Mouse (Mus musculus) CH12.LX (cell line): Measurements from ENCODE around the gene Tnfsf12. TPM values are rescaled to one million over a fixed set of nuclear protein-coding genes. Genes with fewer than 3 reads are reported as not detected.
A peak's percentile ranks its signal among the peaks of the same experiment; 100 is the strongest.

Experiments used
- DNase-seq: peaks from one replicate; pipeline ENCODE4 v3.0.0-alpha.2; 2013; ENCODE audit errors: extremely low read depth
- H3K27ac ChIP-seq: 2 replicates; pipeline ENCODE4 v1.5.1; 2012; ENCODE audit warnings: low read depth, mild to moderate bottlenecking, control low read depth, moderate library complexity; ENCODE audit not compliant: insufficient read depth
- H3K27me3 ChIP-seq: replicated peaks from 2 replicates; pipeline ENCODE3; 2012; ENCODE audit warnings: inconsistent platforms
- H3K36me3 ChIP-seq, 2 experiments: replicated peaks in 1 of 2; 2 replicates each; pipeline versions ENCODE3 to v1.6.1; 2012; ENCODE audit warnings: inconsistent platforms in 1 of 2, low read length in 1 of 2, mild to moderate bottlenecking in 1 of 2, mixed read lengths in 1 of 2, moderate library complexity in 1 of 2; ENCODE audit not compliant: control insufficient read depth in 1 of 2, insufficient read depth in 1 of 2
- H3K4me1 ChIP-seq, 2 experiments: 2 replicates each; pipeline ENCODE4 v1.6.1; 2012; ENCODE audit warnings: inconsistent platforms in 1 of 2, moderate library complexity in 1 of 2; ENCODE audit not compliant: insufficient read depth in 2 of 2, control insufficient read depth in 1 of 2
- H3K4me2 ChIP-seq: 2 replicates; pipeline ENCODE4 v1.6.1; 2012; ENCODE audit warnings: low read depth, mild to moderate bottlenecking, control low read depth; ENCODE audit not compliant: poor library complexity, insufficient read depth, severe bottlenecking
- H3K4me3 ChIP-seq, 3 experiments: fragments of 150-350 bp in 1 of 3; sonication (generic) in 1 of 3; replicated peaks in 1 of 3; 2 replicates each; pipeline versions ENCODE3 to v1.5.1; 2011 to 2012; ENCODE audit warnings: low read depth in 2 of 3, low read length in 2 of 3, mild to moderate bottlenecking in 2 of 3, moderate library complexity in 2 of 3, control low read depth in 1 of 3, improper control_type of control experiment in 1 of 3, inconsistent platforms in 1 of 3, mixed read lengths in 1 of 3; ENCODE audit not compliant: poor library complexity in 1 of 3
- H3K79me2 ChIP-seq: replicated peaks from 2 replicates; pipeline ENCODE4 v1.6.1; 2012; ENCODE audit warnings: mild to moderate bottlenecking, moderate library complexity; ENCODE audit not compliant: control insufficient read depth, poor library complexity, insufficient read depth, severe bottlenecking; ENCODE audit errors: extremely low read depth
- H3K9ac ChIP-seq: 2 replicates; pipeline ENCODE4 v1.6.1; 2012; ENCODE audit warnings: low read depth, mild to moderate bottlenecking, control low read depth, moderate library complexity; ENCODE audit not compliant: insufficient read depth
- H3K9me3 ChIP-seq: replicated peaks from 2 replicates; pipeline ENCODE3; 2012; ENCODE audit warnings: low read length, inconsistent platforms, mixed read lengths
- CHD2 ChIP-seq: IDR thresholded peaks from 2 replicates; pipeline ENCODE4 v1.6.1; 2011; ENCODE audit warnings: low read length, improper control_type of control experiment
- E2F4 ChIP-seq: IDR thresholded peaks from 2 replicates; pipeline ENCODE4 v1.6.1; 2011; ENCODE audit warnings: low read depth, low read length, improper control_type of control experiment; ENCODE audit not compliant: insufficient replicate concordance
- EP300 ChIP-seq: IDR thresholded peaks from 2 replicates; pipeline ENCODE4 v1.6.1; 2011; ENCODE audit warnings: low read length, improper control_type of control experiment
- ETS1 ChIP-seq: conservative IDR thresholded peaks from 2 replicates; pipeline ENCODE4 v1.6.1; 2012; ENCODE audit warnings: low read depth, mild to moderate bottlenecking, inconsistent platforms, low read length, improper control_type of control experiment, moderate library complexity
- HCFC1 ChIP-seq: IDR thresholded peaks from 2 replicates; pipeline ENCODE4 v1.6.1; 2012; ENCODE audit warnings: low read depth, mild to moderate bottlenecking, inconsistent platforms, low read length, improper control_type of control experiment
- IRF4 ChIP-seq: IDR thresholded peaks from 2 replicates; pipeline ENCODE4 v1.6.1; 2014; ENCODE audit warnings: low read depth, mild to moderate bottlenecking, inconsistent platforms, low read length, improper control_type of control experiment
- JUN ChIP-seq: IDR thresholded peaks from 2 replicates; pipeline ENCODE4 v1.6.1; 2011; ENCODE audit warnings: low read depth, mild to moderate bottlenecking, low read length, improper control_type of control experiment, moderate library complexity; ENCODE audit not compliant: insufficient read depth
- KAT2A ChIP-seq: IDR thresholded peaks from 2 replicates; pipeline ENCODE4 v1.6.1; 2012; ENCODE audit warnings: low read length, improper control_type of control experiment, inconsistent platforms; ENCODE audit not compliant: insufficient replicate concordance
- MAFK ChIP-seq: IDR thresholded peaks from 2 replicates; pipeline ENCODE4 v1.6.1; 2011; ENCODE audit warnings: low read length, improper control_type of control experiment; ENCODE audit not compliant: insufficient replicate concordance
- MEF2A ChIP-seq: IDR thresholded peaks from 2 replicates; pipeline ENCODE4 v1.6.1; 2014; ENCODE audit warnings: low read depth, mild to moderate bottlenecking, inconsistent platforms, low read length, improper control_type of control experiment, borderline replicate concordance
- NRF1 ChIP-seq: IDR thresholded peaks from 2 replicates; pipeline ENCODE4 v1.6.1; 2014; ENCODE audit warnings: low read depth, mild to moderate bottlenecking, inconsistent platforms, low read length, improper control_type of control experiment, moderate library complexity
- POLR2A ChIP-seq: IDR thresholded peaks from 2 replicates; pipeline ENCODE4 v1.6.1; 2011; ENCODE audit warnings: low read depth, mild to moderate bottlenecking, improper control_type of control experiment, low read length
- RAD21 ChIP-seq: IDR thresholded peaks from 2 replicates; pipeline ENCODE4 v1.6.1; 2011; ENCODE audit warnings: low read depth, mild to moderate bottlenecking, low read length, improper control_type of control experiment, moderate library complexity
- RCOR1 ChIP-seq: conservative IDR thresholded peaks from 2 replicates; pipeline ENCODE4 v1.6.1; 2012; ENCODE audit warnings: low read depth, mild to moderate bottlenecking, inconsistent platforms, low read length, improper control_type of control experiment
- SIN3A ChIP-seq: IDR thresholded peaks from 2 replicates; pipeline ENCODE4 v1.6.1; 2012; ENCODE audit warnings: low read length, improper control_type of control experiment, inconsistent platforms
- SMC3 ChIP-seq: IDR thresholded peaks from 2 replicates; pipeline ENCODE4 v1.6.1; 2011; ENCODE audit warnings: low read depth, low read length, improper control_type of control experiment
- TBP ChIP-seq: conservative IDR thresholded peaks from 2 replicates; pipeline ENCODE4 v1.6.1; 2011; ENCODE audit warnings: low read depth, low read length, improper control_type of control experiment
- TCF12 ChIP-seq: IDR thresholded peaks from 2 replicates; pipeline ENCODE4 v1.6.1; 2014; ENCODE audit warnings: low read depth, mild to moderate bottlenecking, inconsistent platforms, low read length, improper control_type of control experiment
- UBTF ChIP-seq: IDR thresholded peaks from 2 replicates; pipeline ENCODE4 v1.6.1; 2012; ENCODE audit warnings: low read depth, mild to moderate bottlenecking, inconsistent platforms, low read length, improper control_type of control experiment, moderate library complexity
- USF1 ChIP-seq: IDR thresholded peaks from 2 replicates; pipeline ENCODE4 v1.6.1; 2014; ENCODE audit warnings: low read depth, mild to moderate bottlenecking, inconsistent platforms, low read length, improper control_type of control experiment
- USF2 ChIP-seq: conservative IDR thresholded peaks from 2 replicates; pipeline ENCODE4 v1.6.1; 2011; ENCODE audit warnings: low read depth, low read length, improper control_type of control experiment
- ZC3H11A ChIP-seq: IDR thresholded peaks from 2 replicates; pipeline ENCODE4 v1.6.1; 2012; ENCODE audit warnings: low read depth, mild to moderate bottlenecking, inconsistent platforms, low read length, improper control_type of control experiment
- ZNF384 ChIP-seq: IDR thresholded peaks from 2 replicates; pipeline ENCODE4 v1.6.1; 2012; ENCODE audit warnings: low read depth, low read length, improper control_type of control experiment, inconsistent platforms
- dilution Hi-C: fragments of 300-500 bp; cut with MboI; formaldehyde crosslinking; loops from 2 replicates; pipeline ENCODE4 v1.14.3; 2020; ENCODE audit warnings: low sequenced_read_pairs; ENCODE audit not compliant: extremely low pct_unique_long_range_greater_than_20kb, extremely low pct_ligation_motif_present
- in situ Hi-C: fragments of 300-500 bp; cut with MboI; formaldehyde crosslinking; loops from 3 replicates; pipeline ENCODE4 v1.14.3; 2019; ENCODE audit warnings: low sequenced_read_pairs, low pct_ligation_motif_present, low pct_unique_long_range_greater_than_20kb, mixed read lengths
- polyA plus RNA-seq: library from polyadenylated mRNA; unstranded; fragments of >175 nt; gene quantifications from 2 replicates; pipeline ENCODE4 v1.2.1, GENCODE M21; 2012; ENCODE audit warnings: low read depth; ENCODE audit not compliant: insufficient read length
- total RNA-seq, 2 experiments: library from RNA; depleted of rRNA; stranded (reverse); fragments of 300-350 nt in 1 of 2; fragments of >200 nt in 1 of 2; gene quantifications; 2 replicates each; pipeline ENCODE4 v1.2.3; 2012 to 2014

Gene Tnfsf12
- total and polyA plus RNA-seq, 3 experiments = not detected

DNA sequence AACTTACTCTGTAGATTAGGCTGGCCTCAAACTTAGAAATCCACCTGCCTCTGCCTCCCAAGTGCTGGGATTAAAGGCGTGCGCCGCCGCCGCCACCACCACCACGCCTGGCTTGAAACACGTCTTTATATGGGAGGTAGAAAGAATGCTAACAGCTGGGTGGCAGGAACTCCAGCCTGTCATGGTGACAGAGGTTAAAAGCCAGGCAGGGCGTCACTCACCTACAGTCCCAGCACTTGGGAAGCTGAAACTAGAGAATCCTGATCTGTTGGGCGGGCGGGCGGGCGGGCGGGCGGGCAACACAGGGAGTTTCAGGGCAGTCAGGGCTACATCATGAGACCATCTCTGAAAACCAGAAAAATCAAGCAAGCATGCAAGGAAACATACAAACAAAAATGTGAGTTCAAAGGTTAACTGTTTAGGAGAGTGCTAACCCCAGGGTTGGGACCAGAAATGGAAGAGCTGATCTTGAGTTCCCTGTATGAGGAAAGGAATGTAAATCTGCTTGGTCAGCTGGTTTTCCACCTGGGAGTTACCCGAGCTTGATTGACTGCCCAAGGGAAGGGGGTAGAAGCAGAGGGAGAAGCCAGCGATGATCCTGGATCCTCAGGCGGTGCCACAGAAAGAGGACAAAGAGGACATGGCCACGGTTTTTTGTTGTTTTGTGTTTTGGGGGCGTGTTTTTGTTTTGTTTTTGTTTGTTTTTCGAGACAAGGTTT is 17.5 kb upstream of the Tnfsf12 start:
- no peak overlapping the region for H3K27ac ChIP-seq
- no peaks in the 10 kb centered on the region for H3K79me2 ChIP-seq
- H3K27me3 ChIP-seq = peaks cover 2% of the 10 kb centered on the region
- H3K36me3 ChIP-seq = no peaks in the 10 kb centered on the region
- no peak overlapping the region for H3K9ac ChIP-seq
- H3K4me1 ChIP-seq = peaks cover 0 to 12% of the 10 kb centered on the region in 2 experiments; a peak in 1 of 4 replicates
- dilution Hi-C loops = no loop called here
- in situ Hi-C loops = no loop called here
- H3K4me2 ChIP-seq = no peak overlapping the region
- peaks cover 3% of the 10 kb centered on the region for H3K9me3 ChIP-seq
- no peak overlapping the region for H3K4me3 ChIP-seq
- DNase-seq = no peak
- TF ChIP-seq MAFK (peak; percentile 66; the same call in 1 of the 2 replicates), RAD21 (no peak)

DNA sequence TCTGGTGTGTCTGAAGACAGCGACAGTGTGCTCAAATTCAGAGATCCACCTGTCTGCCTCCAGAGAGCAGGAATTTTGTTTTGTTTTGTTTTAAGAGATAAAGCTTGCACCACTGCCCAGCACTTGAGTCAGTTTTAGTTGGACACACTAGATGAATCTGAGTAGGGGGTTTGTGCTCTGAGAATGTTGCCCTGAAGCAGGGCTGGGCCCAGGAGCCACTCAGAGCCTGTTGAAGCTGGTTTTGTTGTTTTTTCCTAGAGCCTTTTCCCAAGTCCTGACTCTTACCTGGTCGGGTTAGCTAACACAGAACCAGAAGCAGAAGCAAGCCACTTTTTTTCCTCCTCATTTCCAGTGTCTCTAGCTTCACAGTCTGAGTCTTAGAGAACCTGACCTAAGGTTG is 15.4 kb upstream of the Tnfsf12 start:
- Histone ChIP-seq H3K27me3 (no peaks in the 10 kb centered on the region), H3K27ac (no peak overlapping the region)
- dilution Hi-C loops = no loop called here

DNA sequence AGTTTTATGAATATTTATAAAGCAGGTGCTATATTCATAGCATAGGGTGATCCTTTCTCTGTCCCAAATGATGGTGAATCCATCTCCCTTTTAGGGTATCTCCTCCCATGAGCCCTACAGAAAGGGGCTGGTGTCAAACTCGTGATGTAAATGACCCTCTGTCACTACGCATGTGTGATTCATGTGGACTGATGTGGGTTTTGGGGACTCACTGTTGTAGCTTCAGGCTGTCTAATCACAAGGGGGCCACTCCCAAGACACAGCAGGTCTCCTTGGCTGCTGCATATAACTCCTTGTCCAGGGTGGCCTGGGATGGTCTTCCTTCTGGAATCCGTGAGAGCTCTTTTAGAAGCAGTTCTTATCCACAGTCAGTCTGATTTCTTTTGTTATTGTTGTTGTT is 14.8 kb upstream of the Tnfsf12 start:
- dilution Hi-C loops = no loop called here
- in situ Hi-C loops = no loop called here
- no peak overlapping the region for H3K4me3 ChIP-seq
- H3K36me3 ChIP-seq = no peaks in the 10 kb centered on the region
- no peak overlapping the region for H3K27ac ChIP-seq
- H3K4me1 ChIP-seq = peaks cover 0 to 12% of the 10 kb centered on the region in 2 experiments; a peak in 1 of 4 replicates
- no peaks in the 10 kb centered on the region for H3K79me2 ChIP-seq
- DNase-seq = no peak
- no peaks in the 10 kb centered on the region for H3K27me3 ChIP-seq
- H3K9me3 ChIP-seq = peaks cover 3% of the 10 kb centered on the region
- no peak overlapping the region for H3K9ac ChIP-seq
- H3K4me2 ChIP-seq = no peak overlapping the region
- TF ChIP-seq SIN3A (no peak), ETS1 (no peak), MAFK (no peak), USF2 (no peak), NRF1 (no peak), TCF12 (no peak), RCOR1 (no peak), UBTF (no peak), KAT2A (no peak), HCFC1 (no peak), POLR2A (no peak), MEF2A (no peak), IRF4 (no peak), TBP (no peak), EP300 (no peak), USF1 (no peak), CHD2 (no peak), JUN (no peak)

More for the DNA sequence above, 15.4 kb upstream of the Tnfsf12 start:
- no peak for DNase-seq
- no peaks in the 10 kb centered on the region for H3K36me3 ChIP-seq
- TF ChIP-seq SMC3 = no peak
- no peak for TF ChIP-seq USF2
- no peak for TF ChIP-seq E2F4
- no peak for TF ChIP-seq ZNF384
- no peak for TF ChIP-seq HCFC1
- no peak for TF ChIP-seq ETS1
- TF ChIP-seq EP300 = no peak
- no peak for TF ChIP-seq ZC3H11A
- no peak for TF ChIP-seq POLR2A
- H3K4me1 ChIP-seq = peaks cover 0 to 12% of the 10 kb centered on the region in 2 experiments; a peak in 1 of 4 replicates
- H3K9ac ChIP-seq = no peak overlapping the region
- H3K9me3 ChIP-seq = peaks cover 3% of the 10 kb centered on the region
- in situ Hi-C loops = no loop called here
- no peaks in the 10 kb centered on the region for H3K79me2 ChIP-seq
- H3K4me3 ChIP-seq = no peak overlapping the region
- no peak overlapping the region for H3K4me2 ChIP-seq
